Mouse (Mus musculus): Measurements from ENCODE around the gene Frmpd4. TPM values are rescaled to one million over a fixed set of nuclear protein-coding genes. Genes with fewer than 3 reads are reported as not detected.

Gene Frmpd4
- polyA plus RNA-seq, 1 experiment from 2014 or later: 1.5 TPM

DNA sequence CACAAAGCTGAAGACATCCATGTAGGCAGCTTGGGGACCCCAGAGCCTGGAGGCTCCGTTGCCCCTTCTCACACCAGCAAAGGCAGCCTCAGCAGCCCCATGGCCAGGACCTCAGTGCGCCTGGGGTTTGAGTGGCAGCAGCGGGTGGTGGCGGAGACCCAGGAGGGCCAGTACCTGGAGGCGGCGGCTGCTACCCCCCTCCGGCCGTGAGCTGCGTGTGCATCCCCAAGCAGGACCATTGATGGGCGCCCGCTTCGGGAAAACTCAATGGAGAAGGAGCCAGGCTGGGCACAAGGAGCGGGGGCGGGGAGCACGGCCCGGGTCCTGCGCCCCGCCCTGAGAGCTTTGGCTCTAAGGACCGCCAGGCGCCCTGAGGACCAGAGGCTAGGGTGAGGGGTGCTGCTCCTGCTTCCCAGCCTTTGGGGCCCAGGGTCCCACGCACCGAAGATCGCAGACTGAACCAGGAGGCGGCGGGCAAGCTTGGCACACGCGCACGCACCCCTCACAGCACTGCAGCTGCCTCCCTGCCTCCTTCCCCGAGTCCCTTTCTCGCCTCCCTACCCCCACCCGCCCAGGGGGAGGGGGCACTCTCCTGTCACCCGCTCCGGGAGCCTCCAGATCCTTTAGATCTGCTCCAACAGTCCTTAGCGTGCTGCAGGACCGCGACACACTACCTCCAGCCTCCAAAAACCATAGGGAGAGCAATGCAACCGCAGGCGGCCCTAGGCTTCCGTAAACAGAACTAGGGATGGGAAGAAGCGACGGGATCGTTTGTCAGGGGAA lies 454.0 kb downstream of the Frmpd4 start:
- peak overlapping the region; percentile 44 for H3K9ac ChIP-seq
- peak overlapping the region; percentile 42 for H3K27ac ChIP-seq
- H3K4me1 ChIP-seq: no peaks in the 10 kb centered on the region
- H3K36me3 ChIP-seq (replicated peaks): no peaks in the 10 kb centered on the region
- H3K4me3 ChIP-seq: peak overlapping the region; percentile 54
- peaks cover 38% of the 10 kb centered on the region for H3K27me3 ChIP-seq (replicated peaks)
- peak overlapping the region; percentile 72 for H3K4me2 ChIP-seq
- WGBS: 23% methylated on average over 32 of the region's 42 CpGs
- no peaks in the 10 kb centered on the region for H3K9me3 ChIP-seq
- ATAC-seq (replicated peaks): peak; percentile 94

GRCm38 (mm10) chrX:168041589-168041988 lies 535.4 kb downstream of the Frmpd4 start:
- Histone ChIP-seq H3K36me3 (replicated peaks) (no peaks in the 10 kb centered on the region), H3K27me3 (replicated peaks) (peaks cover 6% of the 10 kb centered on the region), H3K4me3 (no peak overlapping the region), H3K9me3 (no peaks in the 10 kb centered on the region), H3K4me2 (no peak overlapping the region), H3K9ac (no peak overlapping the region), H3K27ac (no peak overlapping the region), H3K4me1 (no peaks in the 10 kb centered on the region)
- no peak for ATAC-seq (replicated peaks)

DNA sequence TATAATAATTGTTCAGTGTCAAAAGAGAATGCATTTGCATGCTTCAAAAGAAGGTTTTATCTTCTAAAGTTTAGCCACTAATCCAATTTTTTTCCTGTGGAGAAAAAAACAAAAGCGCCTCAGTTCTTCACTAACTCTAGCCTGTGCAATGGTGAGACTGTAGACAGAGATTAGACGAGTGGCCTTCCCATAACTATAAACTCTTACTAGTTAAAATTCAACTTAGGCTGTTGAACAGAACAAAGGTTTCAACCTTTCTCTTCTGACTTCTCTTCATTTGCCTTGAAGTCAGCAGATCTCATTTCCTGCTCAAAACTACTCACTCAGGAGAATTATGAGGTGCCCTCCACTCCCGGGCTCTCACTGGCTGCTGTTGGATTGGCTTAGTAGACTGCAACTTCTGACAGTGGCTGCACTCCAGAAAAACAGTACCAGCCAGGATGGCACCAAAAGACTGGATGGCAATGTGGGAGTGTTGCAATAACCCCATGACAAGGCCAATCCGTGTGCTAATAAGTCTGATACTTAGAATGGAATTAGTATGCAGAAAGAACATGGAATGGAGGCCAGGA lies 556.4 kb downstream of the Frmpd4 start:
- Histone ChIP-seq H3K9me3 (no peaks in the 10 kb centered on the region), H3K4me1 (no peaks in the 10 kb centered on the region), H3K27me3 (replicated peaks) (no peaks in the 10 kb centered on the region; the same call in 1 of the 2 replicates), H3K27ac (no peak overlapping the region), H3K9ac (no peak overlapping the region), H3K4me2 (no peak overlapping the region), H3K4me3 (no peak overlapping the region), H3K36me3 (replicated peaks) (no peaks in the 10 kb centered on the region)
- ATAC-seq (replicated peaks): no peak
- 78% methylated on average over 4 of the region's 4 CpGs for WGBS

GRCm38 (mm10) chrX:168017792-168018191 lies 559.2 kb downstream of the Frmpd4 start:
- ATAC-seq (replicated peaks): no peak
- WGBS: 58% methylated on average over 3 of the region's 3 CpGs

DNA sequence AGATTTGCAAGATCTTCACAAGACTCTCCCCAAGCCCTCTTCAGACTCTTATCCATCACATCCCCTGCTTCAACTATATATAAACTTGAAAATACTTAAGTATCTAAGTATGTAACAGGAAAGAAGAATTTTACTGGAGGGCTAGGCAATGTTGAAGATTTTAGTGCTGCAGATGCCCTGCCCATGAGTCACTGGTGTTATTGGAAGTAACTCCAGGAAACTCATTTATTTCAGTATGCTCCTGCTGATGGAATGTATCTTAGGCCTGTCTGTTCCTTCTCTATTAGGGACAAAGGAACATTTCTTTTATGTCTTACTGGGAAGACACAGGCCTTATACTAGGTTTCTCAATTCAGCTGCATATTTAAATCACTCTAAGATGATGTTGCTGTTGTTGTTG lies 592.2 kb downstream of the Frmpd4 start:
- Histone ChIP-seq H3K9ac (no peak overlapping the region), H3K4me1 (no peaks in the 10 kb centered on the region), H3K4me3 (no peak overlapping the region), H3K27me3 (replicated peaks) (peaks cover 10% of the 10 kb centered on the region; the same call in 1 of the 2 replicates), H3K27ac (no peak overlapping the region), H3K4me2 (no peak overlapping the region), H3K9me3 (no peaks in the 10 kb centered on the region), H3K36me3 (replicated peaks) (no peaks in the 10 kb centered on the region)
- ATAC-seq (replicated peaks): no peak

More at GRCm38 (mm10) chrX:168017792-168018191, 559.2 kb downstream of the Frmpd4 start:
- Histone ChIP-seq H3K4me2 (no peak overlapping the region), H3K9ac (no peak overlapping the region), H3K4me3 (no peak overlapping the region), H3K36me3 (replicated peaks) (no peaks in the 10 kb centered on the region), H3K4me1 (no peaks in the 10 kb centered on the region), H3K27me3 (replicated peaks) (no peaks in the 10 kb centered on the region; the same call in 1 of the 2 replicates), H3K9me3 (no peaks in the 10 kb centered on the region), H3K27ac (no peak overlapping the region)

DNA sequence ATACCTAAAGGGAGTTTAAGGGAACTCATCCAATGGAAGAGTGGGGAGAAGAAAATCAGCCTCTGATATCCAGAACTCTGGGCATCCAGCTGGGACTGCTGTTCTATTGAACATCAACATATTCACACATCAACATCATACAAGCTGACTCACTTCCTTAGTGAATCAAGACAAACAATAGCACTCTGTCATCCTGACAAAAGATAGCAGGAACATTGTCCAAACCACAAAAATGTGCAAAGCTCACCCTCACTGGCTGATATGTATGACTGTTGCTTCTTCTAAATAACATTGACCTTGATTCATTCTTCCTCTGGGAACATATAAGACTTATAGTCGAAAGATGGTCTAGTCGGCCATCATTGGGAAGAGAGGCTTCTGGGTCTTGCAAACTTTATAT lies 625.8 kb downstream of the Frmpd4 start:
- H3K9ac ChIP-seq: no peak overlapping the region
- WGBS: 90% methylated on average over 2 of the region's 2 CpGs

GRCm38 (mm10) chrX:167909483-167909882 lies 667.5 kb downstream of the Frmpd4 start:
- Histone ChIP-seq H3K27ac (no peak overlapping the region), H3K36me3 (replicated peaks) (no peaks in the 10 kb centered on the region)
- ATAC-seq (replicated peaks): no peak

More for the DNA sequence above, 625.8 kb downstream of the Frmpd4 start:
- Histone ChIP-seq H3K4me3 (no peak overlapping the region), H3K4me1 (no peaks in the 10 kb centered on the region), H3K27me3 (replicated peaks) (peaks cover 9% of the 10 kb centered on the region; the same call in 1 of the 2 replicates), H3K4me2 (no peak overlapping the region), H3K9me3 (no peaks in the 10 kb centered on the region), H3K36me3 (replicated peaks) (no peaks in the 10 kb centered on the region), H3K27ac (no peak overlapping the region)
- no peak for ATAC-seq (replicated peaks)

GRCm38 (mm10) chrX:167901046-167901445 lies 676.0 kb downstream of the Frmpd4 start:
- H3K4me3 ChIP-seq: no peak overlapping the region
- H3K4me2 ChIP-seq: no peak overlapping the region
- WGBS: 73% methylated on average over 3 of the region's 3 CpGs
- no peaks in the 10 kb centered on the region for H3K4me1 ChIP-seq
- H3K36me3 ChIP-seq (replicated peaks): no peaks in the 10 kb centered on the region
- H3K27me3 ChIP-seq (replicated peaks): no peaks in the 10 kb centered on the region
- ATAC-seq (replicated peaks): no peak
- no peak overlapping the region for H3K9ac ChIP-seq
- H3K27ac ChIP-seq: no peak overlapping the region
- H3K9me3 ChIP-seq: no peaks in the 10 kb centered on the region

More at GRCm38 (mm10) chrX:167909483-167909882, 667.5 kb downstream of the Frmpd4 start:
- no peaks in the 10 kb centered on the region for H3K4me1 ChIP-seq
- H3K4me3 ChIP-seq: no peak overlapping the region
- H3K27me3 ChIP-seq (replicated peaks): 0 out of 2 replicates have a peak, but pooled peaks cover 4% of the 10 kb centered on the region
- H3K9ac ChIP-seq: no peak overlapping the region
- no peaks in the 10 kb centered on the region for H3K9me3 ChIP-seq
- no peak overlapping the region for H3K4me2 ChIP-seq

GRCm38 (mm10) chrX:167854821-167855220 lies 722.2 kb downstream of the Frmpd4 start:
- no peaks in the 10 kb centered on the region for H3K4me1 ChIP-seq
- 42% methylated on average over 5 of the region's 5 CpGs for WGBS
- H3K27me3 ChIP-seq (replicated peaks): peaks cover 3% of the 10 kb centered on the region; the same call in 1 of the 2 replicates
- no peak overlapping the region for H3K4me3 ChIP-seq
- 0 out of 2 replicates have a peak, but pooled peaks have one; percentile 60 for ATAC-seq (replicated peaks)
- no peaks in the 10 kb centered on the region for H3K9me3 ChIP-seq
- H3K27ac ChIP-seq: no peak overlapping the region
- H3K9ac ChIP-seq: no peak overlapping the region
- no peak overlapping the region for H3K4me2 ChIP-seq
- H3K36me3 ChIP-seq (replicated peaks): no peaks in the 10 kb centered on the region

DNA sequence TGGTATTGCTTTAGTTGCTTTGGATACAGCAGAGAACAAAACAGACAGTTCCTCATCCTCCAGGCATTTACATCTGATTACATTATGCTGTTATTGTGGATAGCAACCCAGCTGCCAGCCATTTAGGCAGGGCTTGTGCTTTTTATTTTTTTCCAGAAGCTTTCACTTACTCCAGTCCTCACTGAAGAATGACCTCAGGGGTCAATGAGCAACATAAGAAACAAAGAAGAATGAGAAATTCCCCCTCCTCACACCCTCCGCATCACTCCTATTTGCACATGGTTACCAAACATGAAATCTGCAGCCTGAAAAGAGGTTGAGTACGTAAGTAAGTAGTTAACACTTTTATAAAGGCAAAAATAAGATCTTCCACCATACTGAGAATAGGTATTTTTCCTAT lies 744.5 kb downstream of the Frmpd4 start:
- H3K4me3 ChIP-seq: no peak overlapping the region
- H3K27ac ChIP-seq: no peak overlapping the region
- no peak for ATAC-seq (replicated peaks)
- no peaks in the 10 kb centered on the region for H3K9me3 ChIP-seq
- H3K4me2 ChIP-seq: no peak overlapping the region
- no peaks in the 10 kb centered on the region for H3K4me1 ChIP-seq
- no peak overlapping the region for H3K9ac ChIP-seq
- no peaks in the 10 kb centered on the region for H3K36me3 ChIP-seq (replicated peaks)
- no peaks in the 10 kb centered on the region; the same call in 1 of the 2 replicates for H3K27me3 ChIP-seq (replicated peaks)
- 49% methylated on average over 2 of the region's 2 CpGs for WGBS

- Histone ChIP-seq H3K27me3 (replicated peaks) (no peaks in the 10 kb centered on the region; the same call in none of the 2 replicates), H3K9me3 (no peaks in the 10 kb centered on the region), H3K36me3 (replicated peaks) (no peaks in the 10 kb centered on the region), H3K4me2 (no peak overlapping the region), H3K27ac (no peak overlapping the region), H3K4me1 (no peaks in the 10 kb centered on the region), H3K9ac (no peak overlapping the region), H3K4me3 (no peak overlapping the region)
- ATAC-seq (replicated peaks): no peak
Observed at GRCm38 (mm10) chrX:167828456-167828855, 748.6 kb downstream of the Frmpd4 start.

- no peak overlapping the region for H3K4me3 ChIP-seq
- no peaks in the 10 kb centered on the region for H3K4me1 ChIP-seq
Observed at GRCm38 (mm10) chrX:167817363-167817762, 759.7 kb downstream of the Frmpd4 start.

GRCm38 (mm10) chrX:167810120-167810519 lies 766.9 kb downstream of the Frmpd4 start:
- Histone ChIP-seq H3K4me3 (no peak overlapping the region), H3K9ac (no peak overlapping the region), H3K27ac (no peak overlapping the region), H3K36me3 (replicated peaks) (no peaks in the 10 kb centered on the region), H3K9me3 (no peaks in the 10 kb centered on the region), H3K4me2 (no peak overlapping the region), H3K27me3 (replicated peaks) (peaks cover 8% of the 10 kb centered on the region; the same call in 1 of the 2 replicates), H3K4me1 (no peaks in the 10 kb centered on the region)
- WGBS: 76% methylated on average over 2 of the region's 2 CpGs
- ATAC-seq (replicated peaks): no peak

More at GRCm38 (mm10) chrX:167817363-167817762, 759.7 kb downstream of the Frmpd4 start:
- no peak for ATAC-seq (replicated peaks)
- H3K27ac ChIP-seq: no peak overlapping the region
- no peak overlapping the region for H3K9ac ChIP-seq
- 47% methylated on average over 4 of the region's 4 CpGs for whole genome bisulfite sequencing
- H3K36me3 ChIP-seq (replicated peaks): no peaks in the 10 kb centered on the region
- H3K4me2 ChIP-seq: no peak overlapping the region
- no peaks in the 10 kb centered on the region for H3K9me3 ChIP-seq
- peaks cover 7% of the 10 kb centered on the region for H3K27me3 ChIP-seq (replicated peaks)

All from midbrain, embryonic 15.5 days (tissue).